ENCODE assay signal across 9 mouse cellular contexts in the genomic region with DNA sequence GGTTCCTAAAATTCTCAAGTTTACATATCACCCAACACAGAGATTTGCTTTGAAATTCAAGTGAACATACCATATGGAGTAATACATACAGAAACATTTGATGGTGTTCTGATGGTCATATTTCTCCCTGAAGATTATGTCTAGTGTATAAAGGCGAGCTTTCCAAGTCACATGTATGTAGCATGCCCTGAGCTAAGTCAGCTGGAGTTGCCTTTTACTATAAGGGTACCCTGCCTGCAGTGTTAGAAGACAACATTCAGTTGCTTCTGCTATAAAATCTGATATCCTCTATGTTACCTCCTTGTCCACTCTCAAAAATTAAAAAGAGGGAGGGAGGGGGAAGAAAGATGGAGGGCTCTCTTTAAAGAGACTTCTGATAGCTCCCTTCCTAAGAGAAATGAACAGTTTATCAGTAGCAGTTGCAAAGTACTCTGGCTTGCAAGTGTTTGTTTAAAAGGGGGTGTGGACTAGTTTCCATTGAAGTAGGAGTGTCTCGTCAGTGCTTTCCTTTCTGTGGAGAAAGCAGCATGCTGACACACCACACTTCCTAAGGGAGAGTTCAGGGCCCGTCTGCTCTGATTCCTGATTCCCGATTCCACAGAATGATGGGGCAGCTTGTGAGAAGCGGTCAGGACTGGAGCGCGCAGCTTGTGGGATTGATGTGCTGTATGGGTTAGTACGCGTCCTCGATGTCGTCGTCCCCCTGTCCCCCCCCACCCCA.
A peak's percentile ranks its signal among the peaks of the same experiment; 100 is the strongest.
DNase-seq lines count a peak whose midpoint lies in the region; ATAC-seq lines count a peak whose summit lies in the region.
"Had no signal": no experiment of that assay in that cellular context is flagged by ENCODE, and none has a peak within 500 bp of the region (broad histone marks: within the 10 kb centered on the region; RNA-seq: fewer than 3 reads in every experiment).

No protein-coding gene starts in this region.

- H3K4me3 ChIP-seq in heart, embryonic 14.5 days (ENCODE audit: control insufficient read depth in 1 of 2, insufficient read depth in 1 of 2, low read depth in 1 of 2, low read length in 2 of 2): peak overlapping the region; percentile 15 to 20; a peak in 3 of 4 replicates
- H3K4me3 ChIP-seq in intestine, embryonic 14.5 days (ENCODE audit: low read depth, low read length): 0 out of 2 replicates have a peak overlapping the region, but pooled peaks have one; percentile 15
- no peak overlapping the region for H3K4me3 ChIP-seq in midbrain, embryonic 12.5 days

- H3K27ac ChIP-seq in heart, embryonic 14.5 days (replicated peaks in 1 of 2; ENCODE audit: control insufficient read depth in 1 of 2, insufficient read depth in 1 of 2, low read depth in 2 of 2, low read length in 2 of 2): no peak overlapping the region; a peak in 1 of 4 replicates
- H3K27ac ChIP-seq in intestine, embryonic 14.5 days (ENCODE audit: low read depth): no peak overlapping the region
- no peak overlapping the region for H3K27ac ChIP-seq in midbrain, embryonic 12.5 days (replicated peaks)

- 0 out of 2 replicates have a peak, but pooled peaks have one; percentile 43 for ATAC-seq in heart, embryonic 14.5 days (ENCODE audit: insufficient number of reproducible peaks, insufficient read depth, low FRiP score, low read depth)
- no peak; the same call in 1 of the 2 replicates for ATAC-seq in intestine, embryonic 14.5 days (replicated peaks; ENCODE audit: low FRiP score, low TSS enrichment, low read depth)
- ATAC-seq in midbrain, embryonic 12.5 days (ENCODE audit: low FRiP score, low read depth): no peak

- H3K9me3 ChIP-seq in heart, embryonic 14.5 days (ENCODE audit: control insufficient read depth, low read length): no peaks in the 10 kb centered on the region
- H3K9me3 ChIP-seq in intestine, embryonic 14.5 days (ENCODE audit: control insufficient read depth, low read length): no peaks in the 10 kb centered on the region
- no peaks in the 10 kb centered on the region for H3K9me3 ChIP-seq in midbrain, embryonic 12.5 days

- peaks cover 20 to 52% of the 10 kb centered on the region in 2 experiments for H3K4me1 ChIP-seq in heart, embryonic 14.5 days (ENCODE audit: control insufficient read depth in 2 of 2, insufficient read depth in 2 of 2, low read length in 2 of 2)
- peaks cover 4% of the 10 kb centered on the region; the same call in 1 of the 2 replicates for H3K4me1 ChIP-seq in intestine, embryonic 14.5 days (replicated peaks; ENCODE audit: control insufficient read depth, insufficient read depth, low read length)
- H3K4me1 ChIP-seq in midbrain, embryonic 12.5 days: peaks cover 26% of the 10 kb centered on the region

- H3K27me3 ChIP-seq in heart, embryonic 14.5 days (ENCODE audit: control insufficient read depth, insufficient read depth, low read length): no peaks in the 10 kb centered on the region
- H3K27me3 ChIP-seq in intestine, embryonic 14.5 days (replicated peaks; ENCODE audit: control insufficient read depth, insufficient read depth, low read length): no peaks in the 10 kb centered on the region
- H3K27me3 ChIP-seq in midbrain, embryonic 12.5 days: no peaks in the 10 kb centered on the region

- 8% methylated on average over 10 of the region's 12 CpGs for WGBS in heart, embryonic 14.5 days
- 8% methylated on average over 12 of the region's 12 CpGs for WGBS in intestine, embryonic 14.5 days
- WGBS in midbrain, embryonic 12.5 days: 12% methylated on average over 12 of the region's 12 CpGs

- H3K4me2 ChIP-seq in heart, embryonic 14.5 days (ENCODE audit: low read length): peak overlapping the region; percentile 56
- H3K4me2 ChIP-seq in intestine, embryonic 14.5 days (ENCODE audit: low read length): peak overlapping the region; percentile 41
- peak overlapping the region; percentile 14; the same call in 1 of the 2 replicates for H3K4me2 ChIP-seq in midbrain, embryonic 12.5 days (replicated peaks)

- H3K9ac ChIP-seq in heart, embryonic 14.5 days (ENCODE audit: low read length): 0 out of 2 replicates have a peak overlapping the region, but pooled peaks have one; percentile 41
- no peak overlapping the region for H3K9ac ChIP-seq in intestine, embryonic 14.5 days (ENCODE audit: low read length)
- H3K9ac ChIP-seq in midbrain, embryonic 12.5 days (replicated peaks): no peak overlapping the region

- no peak for DNase-seq in heart, adult 18-20 months
- DNase-seq in embryo, embryonic 10.5 days (ENCODE audit: low spot score): peak; percentile 56
- no peak for DNase-seq in intestine, embryonic 14.5 days (ENCODE audit: low spot score)
- DNase-seq in urinary bladder, postnatal 4 days (ENCODE audit: low spot score in 2 of 2): no peak
- DNase-seq in thymus, adult 18-20 months: no peak
- DNase-seq in adrenal gland, postnatal 36 days: no peak
- DNase-seq: gastrocnemius, postnatal 36 days had no signal

- no peaks in the 10 kb centered on the region for H3K36me3 ChIP-seq in heart, embryonic 14.5 days (ENCODE audit: control insufficient read depth, insufficient read depth, low read length)
- H3K36me3 ChIP-seq in intestine, embryonic 14.5 days (ENCODE audit: control insufficient read depth, insufficient read depth, low read length): no peaks in the 10 kb centered on the region
- H3K36me3 ChIP-seq in midbrain, embryonic 12.5 days: no peaks in the 10 kb centered on the region
